Mouse (Mus musculus) CD4-positive, CD25-positive, alpha-beta regulatory T cell, adult 2 months (primary cell): Measurements from ENCODE around the gene Rpl27a.
A peak's percentile ranks its signal among the peaks of the same experiment; 100 is the strongest.

Source experiments
- DNase-seq: peaks from one replicate; pipeline ENCODE4 v3.0.0-alpha.2; 2012; ENCODE audit warnings: low read depth, low spot score

The Rpl27a gene

DNA sequence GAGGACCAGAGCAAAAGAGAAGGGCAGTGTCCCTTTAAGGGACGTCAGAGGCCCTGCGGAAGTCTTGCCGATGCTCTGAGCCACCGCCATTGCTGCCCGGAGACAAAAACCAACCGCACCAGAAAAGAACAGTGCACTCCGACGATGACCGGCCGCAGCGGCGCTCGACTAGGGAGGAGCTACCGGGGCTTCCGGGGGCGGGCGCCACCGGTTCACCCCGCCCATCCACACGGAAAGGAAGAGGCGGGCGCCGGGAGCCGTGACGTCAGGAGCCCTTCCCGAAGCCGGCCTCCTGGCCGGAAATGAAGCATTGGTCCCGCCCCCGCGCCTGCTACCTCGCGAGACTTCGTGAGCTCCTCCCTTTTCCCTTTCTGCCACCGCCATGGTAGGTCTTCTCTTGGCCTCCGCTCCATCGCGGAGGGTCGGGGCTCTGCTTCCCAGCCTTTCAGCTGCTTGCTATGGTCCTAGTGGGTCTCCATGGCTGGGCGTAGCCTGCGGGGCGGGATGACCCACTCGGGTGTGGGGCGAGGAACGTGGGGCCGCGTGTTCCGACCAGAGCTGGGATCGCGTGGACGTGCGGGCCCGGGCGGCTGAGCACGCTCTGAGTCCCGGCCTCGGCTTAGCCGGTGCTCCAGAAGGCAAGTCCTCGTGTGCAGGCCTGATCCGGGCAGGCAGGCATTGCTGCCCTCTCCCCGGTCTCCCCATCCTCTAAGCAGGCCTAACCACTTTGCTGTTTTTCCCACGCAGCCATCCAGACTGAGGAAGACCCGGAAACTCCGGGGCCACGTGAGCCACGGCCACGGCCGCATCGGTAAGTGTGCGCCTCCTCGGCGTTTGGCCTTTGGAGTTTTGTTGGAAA, at the start of gene Rpl27a:
TSS of gene Rpl27a (plus strand) at position 310 of the 859 bp plus-strand sequence.
- peak; percentile 99 for DNase-seq

DNA sequence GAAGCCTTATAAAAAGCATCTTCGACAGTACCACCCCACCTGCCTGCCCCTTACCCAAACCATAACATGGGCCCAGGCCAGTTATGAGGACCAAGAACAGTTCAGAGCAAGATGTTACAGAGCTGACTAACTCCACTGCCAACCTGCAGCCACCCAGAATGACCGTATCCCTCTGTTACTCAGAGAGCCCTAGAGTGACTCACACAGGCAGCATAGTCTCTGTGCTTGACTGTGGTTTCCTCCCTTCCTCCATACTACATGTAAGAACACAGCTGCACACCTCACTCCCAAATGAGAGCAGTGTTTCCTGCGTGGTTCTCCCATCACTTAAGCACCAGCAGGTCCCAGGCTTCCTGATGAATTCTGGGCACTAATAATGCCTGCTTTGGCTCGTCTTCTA, 48.2 kb upstream of the Rpl27a start:
- no peak for DNase-seq

DNA sequence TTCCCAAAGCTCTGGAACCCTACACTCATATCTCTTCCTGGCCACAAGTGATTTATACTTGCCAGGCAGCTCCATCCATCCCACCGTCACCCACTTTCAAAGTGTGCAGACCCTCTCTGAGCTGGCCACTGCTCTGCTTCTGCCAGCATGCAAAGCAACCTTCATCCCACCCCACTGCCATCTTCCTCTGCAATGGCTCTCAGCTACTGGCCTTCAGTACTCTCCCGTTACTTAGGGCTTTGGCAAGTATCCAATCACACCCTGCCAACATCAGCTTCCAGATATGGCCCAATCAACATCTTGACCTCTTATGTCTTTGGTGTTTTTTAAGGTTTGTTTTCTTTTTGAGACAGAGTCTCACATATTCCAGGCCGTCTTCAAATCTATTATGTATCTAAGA, 41.0 kb upstream of the Rpl27a start:
- DNase-seq, result no peak

DNA sequence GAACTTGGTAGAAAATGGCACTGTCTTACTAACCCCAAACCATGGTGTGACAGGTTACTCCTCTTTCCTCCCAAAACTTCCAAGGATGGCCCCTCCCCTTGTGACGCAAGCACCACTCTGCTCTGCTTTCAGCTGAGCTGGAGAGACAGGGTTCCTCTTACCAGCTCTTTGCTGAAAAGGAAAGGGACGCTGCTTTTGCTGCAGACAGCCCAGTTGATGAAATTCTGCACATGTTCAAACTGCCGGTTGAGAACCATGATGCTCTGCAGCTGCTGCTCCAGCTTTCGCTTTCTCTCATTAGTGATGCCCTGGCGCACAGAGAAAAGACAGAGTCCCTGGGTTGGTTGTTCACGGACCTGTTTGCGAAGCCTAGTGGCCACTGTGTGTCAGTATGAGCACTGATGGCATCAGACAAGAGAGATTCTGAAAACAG, 38.2 kb upstream of the Rpl27a start:
- DNase-seq, result no peak

DNA sequence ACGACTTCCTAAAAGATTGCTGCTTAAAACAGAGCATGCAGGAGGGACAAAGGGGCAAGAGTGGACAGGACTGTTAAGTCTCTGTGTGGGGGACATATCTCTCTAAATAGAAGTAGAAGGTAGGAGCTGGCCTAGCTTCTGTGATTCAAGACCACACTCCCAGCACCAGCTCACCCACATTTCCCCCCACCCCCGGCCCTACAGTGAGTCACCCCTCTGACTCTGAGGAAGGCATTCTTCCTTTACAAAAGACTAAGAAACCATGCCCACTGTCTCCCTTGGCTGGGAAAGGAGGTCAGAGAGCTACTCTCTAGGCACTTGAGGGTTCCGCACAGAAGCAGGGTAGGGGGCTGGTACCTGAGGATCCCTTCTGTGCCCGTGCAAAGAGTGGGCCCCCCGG, 34.7 kb upstream of the Rpl27a start:
- no peak for DNase-seq

DNA sequence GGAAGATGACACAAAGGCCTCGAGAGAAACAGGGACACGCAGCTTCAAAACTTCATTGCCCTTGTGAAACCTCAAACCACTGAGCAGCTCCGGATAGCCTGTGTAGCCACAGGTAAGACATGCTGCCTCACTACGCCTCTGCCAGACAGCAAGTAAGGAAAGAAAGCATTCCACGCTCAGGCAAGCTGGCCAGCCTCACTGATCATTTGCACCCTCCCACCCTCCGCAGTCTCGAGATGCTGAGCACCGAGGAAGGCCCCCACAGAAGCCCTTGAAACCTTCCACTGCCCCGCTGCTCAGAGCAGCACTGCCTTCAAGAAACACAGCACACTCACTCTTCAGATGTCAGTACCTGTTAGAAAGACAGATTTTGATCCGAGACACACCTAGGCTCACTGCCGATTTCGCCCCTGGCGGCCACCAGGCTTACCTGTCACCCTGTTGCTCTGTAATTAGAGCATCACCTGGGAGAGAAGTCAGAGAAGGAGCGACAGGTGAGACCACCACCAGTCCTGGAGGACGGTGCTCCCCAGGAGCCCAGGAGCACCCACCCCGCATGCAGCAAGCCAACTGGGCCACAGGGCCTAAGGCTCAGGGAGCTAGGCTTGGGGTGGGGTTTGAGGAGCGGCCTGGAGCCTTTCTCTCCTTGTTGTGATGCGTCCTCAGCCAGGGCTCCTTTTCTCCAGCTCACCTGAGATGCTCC, 26.2 kb upstream of the Rpl27a start:
- no peak for DNase-seq

DNA sequence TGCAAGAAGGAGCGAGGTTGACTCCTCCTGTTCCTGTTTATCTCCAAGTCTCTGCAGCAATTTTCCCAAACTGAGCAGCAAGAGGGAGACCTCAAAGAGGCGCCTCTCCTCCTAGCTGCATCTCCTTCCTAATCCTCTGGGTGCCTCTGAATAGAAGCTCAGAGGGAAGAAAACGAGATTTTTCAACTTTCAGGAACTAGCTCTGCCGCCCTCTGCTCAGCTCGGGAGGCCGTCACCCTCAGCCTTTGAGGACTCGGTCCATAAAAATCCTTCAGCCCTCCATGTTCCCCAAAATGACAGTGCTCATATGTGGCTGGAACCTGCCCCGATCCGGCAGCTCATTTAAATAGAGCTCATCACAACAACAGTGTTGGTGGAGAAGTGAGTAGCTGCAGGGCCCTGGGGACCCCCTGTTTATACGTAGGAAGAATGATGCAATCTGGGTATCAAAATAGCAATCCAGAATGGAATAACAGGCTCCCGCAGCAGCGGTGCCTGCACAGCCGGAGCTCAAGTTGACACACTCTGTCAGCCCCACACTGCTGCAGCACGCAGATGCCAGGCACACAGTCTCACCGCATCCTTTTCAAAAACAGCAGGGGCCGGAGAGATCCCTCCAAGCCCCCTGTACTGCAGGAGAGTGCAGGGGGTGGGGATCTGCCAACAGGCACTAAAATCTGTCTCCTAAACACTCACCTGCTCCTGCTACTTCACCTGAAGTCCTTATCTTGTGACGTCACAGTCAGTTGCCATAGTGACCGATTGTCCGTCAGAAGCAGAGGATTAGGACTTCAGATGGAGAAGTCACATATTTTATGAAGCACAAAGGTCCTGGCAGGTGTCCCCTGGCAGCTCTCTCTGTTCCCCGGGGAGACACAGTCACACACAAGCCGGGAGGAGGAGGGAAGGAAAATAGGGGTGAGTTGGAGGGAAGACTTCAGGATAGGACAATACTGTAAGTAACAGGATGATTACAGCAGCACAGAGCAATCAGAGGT, 25.3 kb upstream of the Rpl27a start:
- no peak for DNase-seq

DNA sequence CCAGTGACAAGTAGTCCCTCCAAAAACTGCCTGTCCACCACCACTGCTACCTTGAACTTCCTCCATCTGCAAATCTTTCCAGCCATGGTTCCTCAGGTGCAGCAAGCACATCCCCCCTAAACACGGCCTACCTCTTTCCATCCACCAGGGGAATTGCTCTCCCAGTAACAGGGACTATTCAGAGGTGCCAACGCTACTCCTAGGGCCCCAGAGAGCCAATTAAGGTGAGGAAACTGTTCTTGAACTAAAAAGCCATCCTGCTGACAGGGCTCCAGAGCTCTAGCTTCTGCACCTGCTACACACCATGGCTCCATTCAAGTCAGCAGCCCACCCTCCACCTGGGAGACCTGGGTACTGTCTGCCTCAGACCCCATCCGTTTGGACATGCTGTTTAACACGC, 21.4 kb upstream of the Rpl27a start:
- DNase-seq, result no peak

DNA sequence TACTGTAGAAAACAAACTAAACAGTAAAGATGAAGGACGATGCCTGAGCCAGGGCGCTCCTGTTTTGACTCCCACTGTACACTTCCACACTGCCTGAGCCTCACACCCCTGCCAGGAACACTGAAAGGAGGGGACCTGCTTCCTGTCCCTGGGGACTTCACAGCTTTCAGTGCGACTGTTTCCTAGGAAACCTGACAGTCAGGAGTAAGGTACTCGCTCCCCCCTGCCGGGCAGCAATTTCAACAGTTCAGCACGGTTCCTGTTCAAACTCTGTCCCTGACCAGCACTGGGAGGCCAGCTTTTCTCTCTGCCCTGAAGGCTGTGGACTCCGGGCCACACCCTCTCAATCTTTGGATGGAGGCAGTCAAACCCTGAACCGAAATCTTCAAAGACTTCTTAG, 11.8 kb upstream of the Rpl27a start:
- DNase-seq, result no peak

DNA sequence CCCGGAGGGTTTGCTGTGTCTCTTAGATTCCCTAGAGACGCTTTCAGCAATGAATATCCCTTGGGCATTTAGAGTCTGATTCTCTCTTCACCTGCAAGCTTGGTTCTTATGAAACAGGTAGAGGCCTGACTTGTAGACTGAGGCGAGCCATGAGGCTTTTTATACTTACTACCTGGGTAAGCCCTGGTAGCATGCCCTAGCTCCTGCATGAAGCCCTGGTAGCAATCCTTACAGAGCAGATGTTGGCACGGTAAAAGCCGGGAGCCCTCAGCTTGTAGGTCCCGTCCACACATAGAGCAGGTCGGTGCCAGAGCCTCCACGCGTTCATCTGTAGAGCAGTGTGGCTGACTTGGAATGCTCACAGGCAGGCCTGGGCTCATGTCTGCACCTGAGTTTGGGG, 11.4 kb upstream of the Rpl27a start:
- no peak for DNase-seq

DNA sequence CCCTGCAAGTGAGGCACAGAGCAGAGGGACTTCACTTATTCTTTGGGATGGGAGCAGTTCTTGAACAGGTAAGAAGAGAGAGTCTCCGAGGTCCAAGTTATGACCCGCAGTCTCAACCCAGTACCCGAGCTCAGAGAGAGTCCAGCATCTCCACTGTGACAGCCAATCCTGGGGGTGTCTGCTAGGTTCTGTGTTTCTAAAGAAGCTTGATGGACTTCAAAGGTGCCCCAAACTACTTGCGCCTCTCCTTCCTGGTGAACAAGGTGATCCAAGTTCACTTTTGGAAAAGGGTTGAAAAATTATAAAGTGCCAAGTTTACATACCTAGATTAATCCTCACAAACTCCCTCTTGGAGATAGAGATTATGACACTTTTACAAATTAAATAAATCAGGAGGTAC, 10.9 kb upstream of the Rpl27a start, which contains the start of gene Trim66:
TSS of gene Trim66 (minus strand) at position 101 of the 400 bp plus-strand sequence.
- DNase-seq, result no peak

DNA sequence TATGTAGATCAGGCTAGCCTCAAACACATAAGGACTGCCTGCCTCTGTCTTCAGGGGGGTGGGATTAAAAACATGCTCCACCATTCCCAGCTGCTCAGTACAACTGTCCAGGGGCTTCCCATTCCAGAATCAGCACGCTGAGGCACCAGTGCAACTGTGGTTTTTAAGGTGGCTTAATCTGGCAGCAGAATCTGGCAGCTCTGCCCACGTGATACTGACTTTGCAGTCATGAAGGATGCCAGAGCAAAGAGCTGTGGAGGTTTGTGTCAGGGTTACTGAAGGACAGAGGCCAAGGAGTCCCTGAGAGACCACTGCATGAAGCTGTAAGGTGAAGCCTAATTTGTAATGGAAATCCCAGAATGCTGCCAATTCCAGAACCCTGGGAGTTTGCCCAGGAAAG, 8.1 kb upstream of the Rpl27a start:
- DNase-seq, result no peak

DNA sequence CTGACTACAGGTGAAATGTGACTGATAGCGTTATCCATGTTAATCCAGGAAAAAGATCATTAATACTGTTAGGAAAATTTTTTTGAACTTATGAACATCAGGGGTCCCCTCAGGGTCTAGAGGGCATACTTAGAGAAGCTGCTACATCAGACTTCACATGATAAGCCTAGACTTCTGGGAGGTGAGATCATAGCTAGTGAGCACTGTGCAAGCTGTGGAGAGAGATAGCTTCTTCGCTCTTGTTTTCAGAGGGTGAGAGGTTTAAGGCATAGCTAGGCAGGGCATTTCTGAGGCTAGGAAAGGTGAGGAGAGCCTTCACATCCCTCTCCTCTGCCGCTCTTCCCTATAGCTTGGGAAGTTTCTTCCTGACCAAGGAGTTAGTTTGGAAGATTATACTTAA, 7.1 kb upstream of the Rpl27a start:
- no peak for DNase-seq

DNA sequence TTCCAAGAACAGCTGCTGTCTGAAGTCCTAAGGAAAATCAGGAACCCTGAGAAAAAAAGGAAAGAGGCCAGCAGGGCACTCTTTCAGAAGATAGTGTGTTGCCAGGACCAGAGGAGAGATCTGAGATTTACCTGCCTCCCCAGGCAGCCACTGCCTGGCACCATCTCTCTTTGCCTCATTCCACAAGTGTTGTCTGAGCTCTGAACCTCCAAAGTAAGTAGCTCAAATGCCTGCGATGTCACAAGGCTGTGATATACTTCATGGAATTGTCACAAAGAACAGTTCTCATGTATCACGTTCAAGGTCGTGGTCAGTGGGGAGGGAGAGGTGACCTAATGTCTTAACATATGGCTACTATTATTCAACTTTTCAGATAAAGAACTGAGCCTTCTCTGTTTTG, 2.4 kb upstream of the Rpl27a start:
- no peak for DNase-seq

DNA sequence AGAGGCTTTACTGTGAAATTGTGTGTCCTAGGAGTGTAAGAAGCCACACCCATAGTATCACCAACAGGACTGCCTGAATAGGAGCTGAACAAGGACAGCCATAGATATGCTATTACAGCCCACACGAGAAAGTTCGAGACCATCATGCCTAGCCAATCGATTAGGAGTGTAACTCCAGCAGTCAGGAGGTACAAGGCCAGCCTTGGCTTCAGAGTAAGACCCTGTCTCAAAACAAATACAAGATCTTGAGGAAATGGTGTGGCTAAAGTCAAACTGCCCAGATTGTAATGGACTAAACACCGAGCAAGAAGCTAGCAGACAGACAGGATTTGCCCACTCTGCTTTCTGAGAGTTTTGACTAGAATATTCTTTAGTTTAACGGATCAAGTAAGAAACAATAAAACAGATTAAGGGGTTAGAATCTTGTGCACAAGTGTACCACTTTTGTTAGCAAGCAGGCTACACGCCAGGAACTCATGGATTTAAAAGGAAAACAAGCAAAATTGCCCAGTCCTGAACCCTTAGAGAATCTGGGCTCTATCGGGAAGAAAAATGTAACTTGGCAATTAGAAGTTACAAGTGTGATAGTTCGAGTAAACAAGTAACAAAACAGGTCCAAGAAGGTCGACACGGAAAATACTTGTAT, 788 bp upstream of the Rpl27a start:
- peak; percentile 23 for DNase-seq

DNA sequence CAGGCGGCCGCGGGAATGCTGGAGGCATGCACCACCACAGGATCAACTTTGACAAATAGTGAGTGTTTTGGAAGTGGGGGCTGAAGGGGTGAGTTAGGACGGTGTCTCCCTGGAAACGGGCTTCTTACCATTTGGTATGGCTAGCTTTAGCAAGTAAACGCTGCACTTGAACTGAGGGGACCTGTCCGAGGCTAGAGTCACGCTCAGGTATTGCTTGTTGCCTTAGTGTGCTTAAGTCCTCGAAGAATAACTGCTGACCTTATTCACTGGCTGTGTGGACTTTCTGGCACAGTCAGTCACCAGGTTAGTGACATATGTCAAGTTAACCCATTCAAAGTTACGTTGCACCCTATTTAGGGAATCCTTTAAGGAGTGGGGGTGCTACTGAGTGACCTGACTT, 989 bp downstream of the Rpl27a start:
- DNase-seq, result peak; percentile 15

DNA sequence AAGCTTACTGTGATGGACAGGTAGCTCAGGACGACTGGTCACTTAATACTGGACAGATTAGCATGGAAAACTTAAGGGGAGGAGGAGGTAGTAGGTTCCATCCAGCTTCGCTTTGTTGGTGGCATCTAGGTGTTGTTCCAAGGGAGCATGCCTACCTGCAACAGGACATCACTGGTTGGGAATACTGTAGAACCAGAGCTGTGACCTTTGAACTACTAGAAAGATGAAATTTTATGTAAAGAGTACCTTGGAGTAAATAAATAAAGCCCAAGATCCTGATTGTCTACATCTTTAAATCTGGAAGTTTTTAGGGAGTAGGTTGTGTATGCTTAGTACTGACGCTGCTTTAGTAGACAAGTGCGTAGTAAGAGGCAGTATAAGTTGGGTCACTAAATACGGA, 3.1 kb downstream of the Rpl27a start:
- no peak for DNase-seq

DNA sequence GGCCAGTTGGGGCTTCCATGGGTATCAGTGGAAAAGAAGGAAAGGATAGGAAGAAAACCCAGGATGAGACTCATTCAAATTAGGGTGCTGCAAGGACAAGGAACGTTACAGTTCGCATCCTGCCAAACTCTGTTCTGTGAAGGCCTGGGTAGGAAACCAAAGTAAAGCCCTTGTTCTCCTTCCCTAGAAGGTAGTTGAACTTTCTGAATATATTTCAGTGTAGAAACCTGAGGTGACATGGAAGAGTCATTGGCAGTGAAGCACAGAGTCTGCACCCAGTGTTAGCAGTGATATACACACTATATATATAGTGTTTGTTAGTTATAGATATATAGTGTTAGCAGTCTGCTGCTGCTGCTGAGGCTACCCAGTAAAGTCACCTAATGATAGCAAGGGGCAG, 4.4 kb downstream of the Rpl27a start:
- DNase-seq, result no peak

DNA sequence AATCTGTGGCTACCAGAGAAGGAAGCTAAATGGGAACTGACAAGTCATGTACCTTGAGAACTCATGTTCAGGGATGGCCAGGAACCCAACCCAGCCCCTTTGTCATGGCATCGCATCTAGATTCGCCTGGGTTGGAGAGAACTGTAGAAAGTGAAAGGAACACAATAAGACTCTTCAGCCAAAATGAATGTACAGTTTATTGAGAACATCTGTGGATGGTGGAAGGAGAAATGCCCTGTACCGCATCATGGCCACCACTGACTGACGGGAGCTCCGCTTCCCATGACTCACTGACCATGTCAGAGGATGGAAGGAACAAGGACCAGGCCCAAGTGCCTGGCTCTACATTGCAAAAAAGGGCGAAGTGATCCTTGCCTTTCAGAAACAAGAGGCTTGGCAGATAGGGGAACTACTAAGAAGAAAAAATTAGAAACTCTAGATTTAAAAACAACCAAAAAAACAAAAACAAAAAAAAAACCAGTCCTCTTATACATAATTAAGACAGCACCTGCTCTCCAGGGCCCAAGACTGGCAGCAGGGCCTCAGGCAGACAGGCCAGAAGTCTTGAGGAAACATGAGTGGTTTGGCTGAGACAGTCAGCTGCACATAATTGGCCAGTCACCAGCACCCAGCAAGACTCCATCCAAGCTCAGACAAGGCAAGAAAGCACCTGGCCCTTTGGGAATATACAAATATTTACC, 4.9 kb downstream of the Rpl27a start:
- DNase-seq, result no peak

DNA sequence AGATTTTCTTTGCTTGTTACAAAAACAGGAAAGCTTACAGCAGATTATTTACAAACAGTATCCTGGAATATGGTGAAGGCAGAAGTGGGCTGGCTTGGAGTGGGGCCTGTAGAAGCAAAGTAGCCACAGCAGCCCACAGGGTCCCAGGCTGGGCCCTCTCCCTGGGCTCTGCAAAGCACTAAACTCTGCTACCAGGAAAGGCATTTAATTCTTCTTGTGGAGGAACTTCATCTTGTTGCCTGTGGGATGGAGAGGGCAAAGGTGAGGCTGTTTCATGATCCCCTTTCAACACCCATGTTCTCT, 5.4 kb downstream of the Rpl27a start:
- DNase-seq, result no peak

DNA sequence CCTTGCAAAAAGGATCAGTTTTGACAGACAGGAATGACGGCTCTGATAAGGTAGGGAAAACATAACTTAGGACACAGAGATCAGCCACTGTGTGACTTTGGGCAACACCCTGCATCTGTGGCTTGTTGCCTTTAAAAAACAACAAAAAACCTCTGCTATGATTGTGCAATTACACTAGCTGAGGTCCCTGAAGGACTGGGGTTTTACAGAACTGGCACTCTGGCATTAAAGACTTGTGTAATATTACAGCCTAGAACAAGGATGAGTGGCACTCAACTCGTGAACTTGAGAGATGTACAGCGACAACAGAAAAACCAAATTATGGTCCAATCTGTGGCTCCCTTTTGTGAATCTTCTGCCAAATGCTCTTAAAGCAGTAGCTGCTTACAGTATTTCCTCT, 5.8 kb downstream of the Rpl27a start:
- DNase-seq, result no peak
